Mouse (Mus musculus) CH12.LX (cell line): Measurements from ENCODE around the gene Calm5. TPM values are rescaled to one million over a fixed set of nuclear protein-coding genes. Genes with fewer than 3 reads are reported as not detected.
"Not testable (repeated sequence)": the region's sequence is repeated elsewhere in the genome, so short reads cannot be mapped to it uniquely, and the experiment has no call there.

Experiments
- DNase-seq: peaks from one replicate; pipeline ENCODE4 v3.0.0-alpha.2; 2013; ENCODE audit errors: extremely low read depth
- H3K27ac ChIP-seq: 2 replicates; pipeline ENCODE4 v1.5.1; 2012; ENCODE audit warnings: low read depth, mild to moderate bottlenecking, control low read depth, moderate library complexity; ENCODE audit not compliant: insufficient read depth
- H3K27me3 ChIP-seq: replicated peaks from 2 replicates; pipeline ENCODE3; 2012; ENCODE audit warnings: inconsistent platforms
- H3K36me3 ChIP-seq, 2 experiments: replicated peaks in 1 of 2; 2 replicates each; pipeline versions ENCODE3 to v1.6.1; 2012; ENCODE audit warnings: inconsistent platforms in 1 of 2, low read length in 1 of 2, mild to moderate bottlenecking in 1 of 2, mixed read lengths in 1 of 2, moderate library complexity in 1 of 2; ENCODE audit not compliant: control insufficient read depth in 1 of 2, insufficient read depth in 1 of 2
- H3K4me1 ChIP-seq, 2 experiments: 2 replicates each; pipeline ENCODE4 v1.6.1; 2012; ENCODE audit warnings: inconsistent platforms in 1 of 2, moderate library complexity in 1 of 2; ENCODE audit not compliant: insufficient read depth in 2 of 2, control insufficient read depth in 1 of 2
- H3K4me2 ChIP-seq: 2 replicates; pipeline ENCODE4 v1.6.1; 2012; ENCODE audit warnings: low read depth, mild to moderate bottlenecking, control low read depth; ENCODE audit not compliant: poor library complexity, insufficient read depth, severe bottlenecking
- H3K4me3 ChIP-seq, 3 experiments: fragments of 150-350 bp in 1 of 3; sonication (generic) in 1 of 3; replicated peaks in 1 of 3; 2 replicates each; pipeline versions ENCODE3 to v1.5.1; 2011 to 2012; ENCODE audit warnings: low read depth in 2 of 3, low read length in 2 of 3, mild to moderate bottlenecking in 2 of 3, moderate library complexity in 2 of 3, control low read depth in 1 of 3, improper control_type of control experiment in 1 of 3, inconsistent platforms in 1 of 3, mixed read lengths in 1 of 3; ENCODE audit not compliant: poor library complexity in 1 of 3
- H3K79me2 ChIP-seq: replicated peaks from 2 replicates; pipeline ENCODE4 v1.6.1; 2012; ENCODE audit warnings: mild to moderate bottlenecking, moderate library complexity; ENCODE audit not compliant: control insufficient read depth, poor library complexity, insufficient read depth, severe bottlenecking; ENCODE audit errors: extremely low read depth
- H3K9ac ChIP-seq: 2 replicates; pipeline ENCODE4 v1.6.1; 2012; ENCODE audit warnings: low read depth, mild to moderate bottlenecking, control low read depth, moderate library complexity; ENCODE audit not compliant: insufficient read depth
- H3K9me3 ChIP-seq: replicated peaks from 2 replicates; pipeline ENCODE3; 2012; ENCODE audit warnings: low read length, inconsistent platforms, mixed read lengths
- CHD1 ChIP-seq: IDR thresholded peaks from 2 replicates; pipeline ENCODE4 v1.6.1; 2012; ENCODE audit warnings: low read depth, low read length, improper control_type of control experiment, inconsistent platforms
- CTCF ChIP-seq, 2 experiments: IDR thresholded peaks in 1 of 2; conservative IDR thresholded peaks in 1 of 2; 2 replicates each; pipeline ENCODE4 v1.5.1; 2011 to 2012; ENCODE audit warnings: low read depth in 2 of 2, low read length in 2 of 2, improper control_type of control experiment in 1 of 2, inconsistent platforms in 1 of 2, mild to moderate bottlenecking in 1 of 2, moderate library complexity in 1 of 2
- MEF2A ChIP-seq: IDR thresholded peaks from 2 replicates; pipeline ENCODE4 v1.6.1; 2014; ENCODE audit warnings: low read depth, mild to moderate bottlenecking, inconsistent platforms, low read length, improper control_type of control experiment, borderline replicate concordance
- POLR2AphosphoS2 ChIP-seq: IDR thresholded peaks from 2 replicates; pipeline ENCODE4 v1.6.1; 2011; ENCODE audit warnings: low read depth, low read length, improper control_type of control experiment
- RAD21 ChIP-seq: IDR thresholded peaks from 2 replicates; pipeline ENCODE4 v1.6.1; 2011; ENCODE audit warnings: low read depth, mild to moderate bottlenecking, low read length, improper control_type of control experiment, moderate library complexity
- SMC3 ChIP-seq: IDR thresholded peaks from 2 replicates; pipeline ENCODE4 v1.6.1; 2011; ENCODE audit warnings: low read depth, low read length, improper control_type of control experiment
- UBTF ChIP-seq: IDR thresholded peaks from 2 replicates; pipeline ENCODE4 v1.6.1; 2012; ENCODE audit warnings: low read depth, mild to moderate bottlenecking, inconsistent platforms, low read length, improper control_type of control experiment, moderate library complexity
- ZC3H11A ChIP-seq: IDR thresholded peaks from 2 replicates; pipeline ENCODE4 v1.6.1; 2012; ENCODE audit warnings: low read depth, mild to moderate bottlenecking, inconsistent platforms, low read length, improper control_type of control experiment
- dilution Hi-C: fragments of 300-500 bp; cut with MboI; formaldehyde crosslinking; loops from 2 replicates; pipeline ENCODE4 v1.14.3; 2020; ENCODE audit warnings: low sequenced_read_pairs; ENCODE audit not compliant: extremely low pct_unique_long_range_greater_than_20kb, extremely low pct_ligation_motif_present
- in situ Hi-C: fragments of 300-500 bp; cut with MboI; formaldehyde crosslinking; loops from 3 replicates; pipeline ENCODE4 v1.14.3; 2019; ENCODE audit warnings: low sequenced_read_pairs, low pct_ligation_motif_present, low pct_unique_long_range_greater_than_20kb, mixed read lengths
- polyA plus RNA-seq: library from polyadenylated mRNA; unstranded; fragments of >175 nt; gene quantifications from 2 replicates; pipeline ENCODE4 v1.2.1, GENCODE M21; 2012; ENCODE audit warnings: low read depth; ENCODE audit not compliant: insufficient read length
- total RNA-seq, 2 experiments: library from RNA; depleted of rRNA; stranded (reverse); fragments of 300-350 nt in 1 of 2; fragments of >200 nt in 1 of 2; gene quantifications; 2 replicates each; pipeline ENCODE4 v1.2.3; 2012 to 2014

The Calm5 gene
- total and polyA plus RNA-seq, 3 experiments: not detected

- peaks cover 10% of the 10 kb centered on the region; the same call in 1 of the 2 replicates for H3K79me2 ChIP-seq
- H3K27me3 ChIP-seq: no peaks in the 10 kb centered on the region
- peaks cover 8 to 16% of the 10 kb centered on the region in 2 experiments for H3K4me1 ChIP-seq
- H3K9ac ChIP-seq: no peak overlapping the region
- H3K4me2 ChIP-seq: no peak overlapping the region
- H3K4me3 ChIP-seq: no peak overlapping the region
- in situ Hi-C loops: loop anchor here (5.0 to 25.0 kb wide), 2 partner anchors 134 to 229 kb away; no protein-coding TSS in a partner anchor
- no peak overlapping the region for H3K27ac ChIP-seq
- H3K9me3 ChIP-seq: no peaks in the 10 kb centered on the region
- no peak for DNase-seq
- dilution Hi-C loops: no loop called here
- H3K36me3 ChIP-seq: peaks cover 11 to 50% of the 10 kb centered on the region in 2 experiments
- TF ChIP-seq UBTF: no peak
- TF ChIP-seq MEF2A: no peak
- TF ChIP-seq POLR2AphosphoS2: no peak
Measured at GRCm38 (mm10) chr13:3896032-3896431, 42.1 kb downstream of the Calm5 start.

- no peak for TF ChIP-seq CHD1
- TF ChIP-seq RAD21: peak; percentile 94
- TF ChIP-seq ZC3H11A: peak; percentile 61
- peak; percentile 90 to 95 for TF ChIP-seq CTCF (conservative IDR thresholded peaks at IDR 0.05 in 1 of 2, IDR thresholded peaks at IDR 0.05 in 1 of 2; ENCODE audit: low read depth in 2 of 2, low read length in 2 of 2)
- peak; percentile 85 for TF ChIP-seq SMC3
- peaks cover 4 to 8% of the 10 kb centered on the region in 2 experiments; a peak in 1 of 4 replicates for H3K4me1 ChIP-seq
- H3K4me3 ChIP-seq: no peak overlapping the region
- H3K27me3 ChIP-seq: no peaks in the 10 kb centered on the region
- in situ Hi-C loops (loop anchor here (5.0 to 25.0 kb wide), 2 partner anchors 135 to 230 kb away; no protein-coding TSS in a partner anchor), dilution Hi-C loops (no loop called here)
- no peak overlapping the region for H3K27ac ChIP-seq
- no peak overlapping the region for H3K9ac ChIP-seq
- no peaks in the 10 kb centered on the region for H3K9me3 ChIP-seq
- H3K36me3 ChIP-seq: peaks cover 11 to 47% of the 10 kb centered on the region in 2 experiments
- H3K79me2 ChIP-seq: peaks cover 5% of the 10 kb centered on the region; the same call in 1 of the 2 replicates
- H3K4me2 ChIP-seq: no peak overlapping the region
- DNase-seq: peak; percentile 71
Measured at GRCm38 (mm10) chr13:3896913-3897312, 42.9 kb downstream of the Calm5 start.

- H3K79me2 ChIP-seq, H3K27ac ChIP-seq, H3K4me1 ChIP-seq, H3K4me2 ChIP-seq, H3K9me3 ChIP-seq, DNase-seq, H3K27me3 ChIP-seq, H3K9ac ChIP-seq, dilution Hi-C loops: not testable (repeated sequence)
- Histone ChIP-seq H3K36me3 (peaks cover 11 to 52% of the 10 kb centered on the region in 2 experiments), H3K4me3 (peak overlapping the region in 1 of 3 experiments; percentile 12)
- in situ Hi-C loops: loop anchor here (5.0 to 25.0 kb wide), 2 partner anchors 136 to 231 kb away; no protein-coding TSS in a partner anchor
Measured at GRCm38 (mm10) chr13:3898202-3898601, 44.2 kb downstream of the Calm5 start.
